ENCODE assay signal across 8 mouse cellular contexts in genomic region chr11:54523431-54524001, GRCm38 (mm10). TPM values are rescaled to one million over a fixed set of nuclear protein-coding genes. Genes with fewer than 3 reads are reported as not detected.
A peak's percentile ranks its signal among the peaks of the same experiment; 100 is the strongest.
DNase-seq lines count a peak whose midpoint lies in the region; ATAC-seq and TF ChIP-seq lines count a peak whose summit lies in the region.

No protein-coding gene starts in this region.

- no peaks in the 10 kb centered on the region for H3K27me3 ChIP-seq in heart, embryonic 12.5 days (replicated peaks)
- H3K27me3 ChIP-seq in CH12.LX (replicated peaks) = no peaks in the 10 kb centered on the region
- H3K27me3 ChIP-seq in forebrain, embryonic 12.5 days = no peaks in the 10 kb centered on the region
- H3K27me3 ChIP-seq in liver, embryonic 15.5 days = no peaks in the 10 kb centered on the region

- H3K9ac ChIP-seq in heart, embryonic 12.5 days = peak overlapping the region; percentile 86
- peak overlapping the region; percentile 71 for H3K9ac ChIP-seq in CH12.LX (ENCODE audit: insufficient read depth, low read depth)
- H3K9ac ChIP-seq in forebrain, embryonic 12.5 days = peak overlapping the region; percentile 91
- peak overlapping the region; percentile 85 for H3K9ac ChIP-seq in liver, embryonic 15.5 days

- H3K4me2 ChIP-seq in heart, embryonic 12.5 days = peak overlapping the region; percentile 65
- H3K4me2 ChIP-seq in CH12.LX (ENCODE audit: insufficient read depth, low read depth, poor library complexity, severe bottlenecking) = peak overlapping the region; percentile 67
- H3K4me2 ChIP-seq in forebrain, embryonic 12.5 days = peak overlapping the region; percentile 59
- peak overlapping the region; percentile 65 for H3K4me2 ChIP-seq in liver, embryonic 15.5 days

- in situ Hi-C loops in CH12.LX (cut with MboI; ENCODE audit: low pct_ligation_motif_present, low pct_unique_long_range_greater_than_20kb, low sequenced_read_pairs) = loop anchor here (10.0 kb wide), 1 partner anchor 341 kb away; the partner anchor contains the start of genes Hint1 and Lyrm7

- dilution Hi-C loops in CH12.LX (cut with MboI; ENCODE audit: extremely low pct_ligation_motif_present, extremely low pct_unique_long_range_greater_than_20kb, low sequenced_read_pairs) = no loop called here

- no peaks in the 10 kb centered on the region for H3K9me3 ChIP-seq in heart, embryonic 12.5 days (replicated peaks)
- no peaks in the 10 kb centered on the region for H3K9me3 ChIP-seq in CH12.LX (replicated peaks; ENCODE audit: low read length)
- H3K9me3 ChIP-seq in forebrain, embryonic 12.5 days = no peaks in the 10 kb centered on the region
- H3K9me3 ChIP-seq in liver, embryonic 15.5 days (replicated peaks) = no peaks in the 10 kb centered on the region

- intact Hi-C loops in heart, postnatal 10 days (cut with DNase I) = loop anchor here (2.0 kb wide), 1 partner anchor 87 kb away; no protein-coding TSS in a partner anchor
- intact Hi-C loops in gastrocnemius, postnatal 36 days (cut with DNase I) = loop anchor here (5.0 kb wide), 1 partner anchor 86 kb away; the partner anchor contains the start of gene Fnip1

- H3K27ac ChIP-seq in heart, embryonic 12.5 days (ENCODE audit: poor library complexity, severe bottlenecking) = peak overlapping the region; percentile 95
- peak overlapping the region; percentile 78 for H3K27ac ChIP-seq in CH12.LX (ENCODE audit: insufficient read depth, low read depth)
- peak overlapping the region; percentile 88; the same call in 1 of the 2 replicates for H3K27ac ChIP-seq in forebrain, embryonic 12.5 days
- peak overlapping the region; percentile 94 for H3K27ac ChIP-seq in liver, embryonic 15.5 days (replicated peaks)

- no peak for TF ChIP-seq RAD21 in CH12.LX (IDR thresholded peaks at IDR 0.05; ENCODE audit: low read depth, low read length)

- peaks cover 26% of the 10 kb centered on the region for H3K4me1 ChIP-seq in heart, embryonic 12.5 days (replicated peaks)
- peaks cover 10 to 63% of the 10 kb centered on the region in 2 experiments for H3K4me1 ChIP-seq in CH12.LX (ENCODE audit: control insufficient read depth in 1 of 2, insufficient read depth in 2 of 2)
- peaks cover 23% of the 10 kb centered on the region for H3K4me1 ChIP-seq in forebrain, embryonic 12.5 days
- peaks cover 50% of the 10 kb centered on the region for H3K4me1 ChIP-seq in liver, embryonic 15.5 days (replicated peaks)

- TF ChIP-seq CTCF in CH12.LX (conservative IDR thresholded peaks at IDR 0.05 in 1 of 2, IDR thresholded peaks at IDR 0.05 in 1 of 2; ENCODE audit: low read depth in 2 of 2, low read length in 2 of 2) = no peak

- H3K79me2 ChIP-seq in CH12.LX (replicated peaks; ENCODE audit: control insufficient read depth, extremely low read depth, insufficient read depth, poor library complexity, severe bottlenecking) = peaks cover 42% of the 10 kb centered on the region

- ATAC-seq in heart, embryonic 12.5 days (ENCODE audit: insufficient number of reproducible peaks, low FRiP score) = no peak
- no peak for ATAC-seq in forebrain, embryonic 12.5 days (ENCODE audit: low FRiP score)
- no peak for ATAC-seq in liver, embryonic 15.5 days (ENCODE audit: insufficient read depth)

- no peak for DNase-seq in heart, postnatal 10 days
- peak; percentile 35 for DNase-seq in CH12.LX (ENCODE audit: extremely low read depth)
- no peak for DNase-seq in adrenal gland, postnatal 36 days
- no peak for DNase-seq in right cerebral cortex, postnatal 4 days
- DNase-seq in gastrocnemius, postnatal 36 days = no peak

- WGBS in heart, embryonic 12.5 days = 14% methylated on average over 10 of the region's 10 CpGs
- WGBS in forebrain, embryonic 12.5 days = 18% methylated on average over 10 of the region's 10 CpGs
- WGBS in liver, embryonic 15.5 days (ENCODE audit: insufficient replicate concordance) = 8% methylated on average over 10 of the region's 10 CpGs

- no peak for TF ChIP-seq POLR2A in CH12.LX (IDR thresholded peaks at IDR 0.05; ENCODE audit: low read depth, low read length)

- H3K36me3 ChIP-seq in heart, embryonic 12.5 days = no peaks in the 10 kb centered on the region
- peaks cover 0 to 3% of the 10 kb centered on the region in 2 experiments for H3K36me3 ChIP-seq in CH12.LX (replicated peaks in 1 of 2; ENCODE audit: control insufficient read depth in 1 of 2, insufficient read depth in 1 of 2, low read length in 1 of 2)
- H3K36me3 ChIP-seq in forebrain, embryonic 12.5 days (replicated peaks) = no peaks in the 10 kb centered on the region
- no peaks in the 10 kb centered on the region for H3K36me3 ChIP-seq in liver, embryonic 15.5 days (replicated peaks)

- peak overlapping the region; percentile 84 for H3K4me3 ChIP-seq in heart, embryonic 12.5 days
- H3K4me3 ChIP-seq in CH12.LX (replicated peaks in 1 of 3; ENCODE audit: low read depth in 2 of 3, low read length in 2 of 3, poor library complexity in 1 of 3) = peak overlapping the region; percentile 76 to 89 (median 82)
- H3K4me3 ChIP-seq in forebrain, embryonic 12.5 days (replicated peaks) = peak overlapping the region; percentile 92
- H3K4me3 ChIP-seq in liver, embryonic 15.5 days (replicated peaks) = peak overlapping the region; percentile 73

- TF ChIP-seq EP300 in CH12.LX (IDR thresholded peaks at IDR 0.05; ENCODE audit: low read length) = no peak; the same call in 1 of the 2 replicates

TF ChIP-seq in CH12.LX, 34 proteins besides CTCF, POLR2A, EP300 and RAD21:
- TF ChIP-seq ZNF384 (IDR thresholded peaks at IDR 0.05; ENCODE audit: low read depth, low read length) (peak; percentile 51; the same call in 1 of the 2 replicates), RCOR1 (conservative IDR thresholded peaks at IDR 0.05; ENCODE audit: low read depth, low read length) (no peak), ELF1 (IDR thresholded peaks at IDR 0.05; ENCODE audit: low read depth, low read length) (peak; percentile 41; the same call in 1 of the 2 replicates), TBP (conservative IDR thresholded peaks at IDR 0.05; ENCODE audit: low read depth, low read length) (0 out of 2 replicates have a peak, but pooled peaks have one; percentile 51), USF2 (conservative IDR thresholded peaks at IDR 0.05; ENCODE audit: low read depth, low read length) (no peak), ETS1 (conservative IDR thresholded peaks at IDR 0.05; ENCODE audit: low read depth, low read length) (no peak), ZKSCAN1 (IDR thresholded peaks at IDR 0.05; ENCODE audit: borderline replicate concordance, low read depth, low read length) (no peak), TCF12 (IDR thresholded peaks at IDR 0.05; ENCODE audit: low read depth, low read length) (0 out of 2 replicates have a peak, but pooled peaks have one; percentile 29), HCFC1 (IDR thresholded peaks at IDR 0.05; ENCODE audit: low read depth, low read length) (no peak), BHLHE40 (IDR thresholded peaks at IDR 0.05; ENCODE audit: low read depth, low read length) (peak; percentile 60), MAZ (IDR thresholded peaks at IDR 0.05; ENCODE audit: low read depth, low read length) (no peak), MAX (IDR thresholded peaks at IDR 0.05; ENCODE audit: low read length) (peak; percentile 20; the same call in 1 of the 2 replicates)
TF ChIP-seq in CH12.LX: peak in this region for 6.

RNA-seq across cellular contexts. Expression of gene Rapgef6, which starts 0.9 kb away (rescaled TPM):
- 26.3 and 26.4 TPM in 2 replicates for polyA plus RNA-seq in heart, embryonic 12.5 days (2016; fragmentation: Nextera tagmentation; extraction: Ambion mirVana)
- total RNA-seq in heart, postnatal 10 days (2021) = 10 to 100 TPM; 24.8 to 25.7 TPM
- total RNA-seq in CH12.LX (2012; rRNA removed) = 34.1 and 38.3 TPM in 2 replicates
- total RNA-seq in CH12.LX (2014; rRNA removed) = 36.7 and 39.5 TPM in 2 replicates
- 54.8 and 63.8 TPM in 2 replicates for polyA plus RNA-seq in CH12.LX (2012; ENCODE audit: insufficient read length, low read depth)
- 29.7 and 35.4 TPM in 2 replicates for polyA plus RNA-seq in forebrain, embryonic 12.5 days (2016; fragmentation: Nextera tagmentation; extraction: Ambion mirVana)
- polyA plus RNA-seq in liver, embryonic 15.5 days (2015; fragmentation: Nextera tagmentation; extraction: Ambion mirVana) = 20.9 and 22.5 TPM in 2 replicates
- 10 to 100 TPM; 23.0 to 24.5 TPM for total RNA-seq in adrenal gland, postnatal 36 days (2021)
- 1 to 10 TPM; 5.3 to 7.2 TPM for total RNA-seq in gastrocnemius, postnatal 36 days (2021)
